Mouse (Mus musculus) stomach, postnatal 0 days (tissue): ENCODE data around the gene Spg21.

Experiments used
- CTCF ChIP-seq: IDR thresholded peaks from 2 replicates; pipeline ENCODE4 v1.5.1; 2016; ENCODE audit warnings: antibody characterized with exemption, low read depth, mild to moderate bottlenecking, moderate library complexity
- EP300 ChIP-seq: optimal IDR thresholded peaks from 2 replicates; pipeline ENCODE3; 2016; ENCODE audit warnings: antibody characterized with exemption

- TF ChIP-seq EP300, result no peak
- peak; percentile 95 for TF ChIP-seq CTCF
These were observed 28.5 kb upstream of the Spg21 start for GRCm38 (mm10) chr9:65432236-65432635.
